Mouse (Mus musculus): Measurements from ENCODE around the gene Lyg2. TPM values are rescaled to one million over a fixed set of nuclear protein-coding genes. Genes with fewer than 3 reads are reported as not detected.
A peak's percentile ranks its signal among the peaks of the same experiment; 100 is the strongest.

Gene Lyg2
- polyA plus RNA-seq, 1 experiment from 2014 or later = not detected

GRCm38 (mm10) chr1:37955251-37955650, 39.0 kb upstream of the Lyg2 start:
- 98% methylated on average over 2 of the region's 2 CpGs for WGBS
- no peak overlapping the region for H3K4me2 ChIP-seq (ENCODE audit: low read length)
- H3K9ac ChIP-seq (ENCODE audit: low read depth, low read length) = no peak overlapping the region
- no peaks in the 10 kb centered on the region for H3K27me3 ChIP-seq (ENCODE audit: insufficient read depth, low read length)
- no peaks in the 10 kb centered on the region for H3K36me3 ChIP-seq (ENCODE audit: insufficient read depth, low read length)
- H3K4me3 ChIP-seq (replicated peaks; ENCODE audit: low read depth, low read length) = no peak overlapping the region
- H3K27ac ChIP-seq = no peak overlapping the region
- no peak for ATAC-seq (replicated peaks; ENCODE audit: low FRiP score, low read depth)
- no peaks in the 10 kb centered on the region for H3K9me3 ChIP-seq (replicated peaks; ENCODE audit: low read length)
- H3K4me1 ChIP-seq (replicated peaks; ENCODE audit: insufficient read depth, low read length) = no peaks in the 10 kb centered on the region
- no peak for DNase-seq (ENCODE audit: low spot score)
- no peak for TF ChIP-seq CTCF (IDR thresholded peaks at IDR 0.05; ENCODE audit: low read depth)

DNA sequence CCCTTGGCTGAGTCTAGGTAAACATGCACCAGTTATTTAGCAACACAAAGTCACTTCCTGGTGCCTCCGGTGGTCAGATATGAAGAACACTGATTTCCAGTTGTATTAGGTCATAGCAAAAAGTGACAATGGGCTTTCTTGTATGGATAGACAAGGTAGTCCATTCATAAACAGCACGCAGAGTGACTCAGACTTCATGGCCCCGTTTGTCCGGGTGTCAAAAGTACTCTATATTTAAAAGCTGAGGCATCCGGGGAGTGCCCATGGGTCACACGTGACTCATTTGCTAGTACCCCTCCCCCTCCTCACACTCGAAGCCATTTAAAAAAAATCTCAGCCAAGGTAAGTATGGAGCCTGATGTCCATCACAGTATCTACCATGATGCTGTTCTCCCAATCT, 38.5 kb upstream of the Lyg2 start:
- ATAC-seq (replicated peaks; ENCODE audit: low FRiP score, low read depth) (no peak), DNase-seq (ENCODE audit: low spot score) (no peak)
- TF ChIP-seq CTCF (IDR thresholded peaks at IDR 0.05; ENCODE audit: low read depth) = no peak
- WGBS = 76% methylated on average over 7 of the region's 7 CpGs
- Histone ChIP-seq H3K27ac (no peak overlapping the region), H3K27me3 (ENCODE audit: insufficient read depth, low read length) (no peaks in the 10 kb centered on the region), H3K36me3 (ENCODE audit: insufficient read depth, low read length) (no peaks in the 10 kb centered on the region), H3K9ac (ENCODE audit: low read depth, low read length) (no peak overlapping the region), H3K4me2 (ENCODE audit: low read length) (no peak overlapping the region), H3K9me3 (replicated peaks; ENCODE audit: low read length) (no peaks in the 10 kb centered on the region), H3K4me3 (replicated peaks; ENCODE audit: low read depth, low read length) (no peak overlapping the region), H3K4me1 (replicated peaks; ENCODE audit: insufficient read depth, low read length) (no peaks in the 10 kb centered on the region)

GRCm38 (mm10) chr1:37948906-37949305, 32.6 kb upstream of the Lyg2 start:
- no peak overlapping the region for H3K27ac ChIP-seq
- DNase-seq (ENCODE audit: low spot score) (no peak), ATAC-seq (replicated peaks; ENCODE audit: low FRiP score, low read depth) (no peak)
- no peaks in the 10 kb centered on the region for H3K27me3 ChIP-seq (ENCODE audit: insufficient read depth, low read length)
- WGBS = 81% methylated on average over 2 of the region's 2 CpGs
- H3K4me1 ChIP-seq (replicated peaks; ENCODE audit: insufficient read depth, low read length) = no peaks in the 10 kb centered on the region
- no peaks in the 10 kb centered on the region for H3K9me3 ChIP-seq (replicated peaks; ENCODE audit: low read length)
- H3K9ac ChIP-seq (ENCODE audit: low read depth, low read length) = no peak overlapping the region
- TF ChIP-seq CTCF (IDR thresholded peaks at IDR 0.05; ENCODE audit: low read depth) = no peak
- H3K4me3 ChIP-seq (replicated peaks; ENCODE audit: low read depth, low read length) = no peak overlapping the region
- H3K4me2 ChIP-seq (ENCODE audit: low read length) = no peak overlapping the region
- no peaks in the 10 kb centered on the region for H3K36me3 ChIP-seq (ENCODE audit: insufficient read depth, low read length)

GRCm38 (mm10) chr1:37931806-37932205, 15.5 kb upstream of the Lyg2 start:
- H3K9ac ChIP-seq (ENCODE audit: low read depth, low read length) = no peak overlapping the region
- no peak overlapping the region for H3K4me3 ChIP-seq (replicated peaks; ENCODE audit: low read depth, low read length)
- H3K9me3 ChIP-seq (replicated peaks; ENCODE audit: low read length) = no peaks in the 10 kb centered on the region
- no peaks in the 10 kb centered on the region for H3K27me3 ChIP-seq (ENCODE audit: insufficient read depth, low read length)
- 15% methylated on average over 3 of the region's 3 CpGs for WGBS
- ATAC-seq (replicated peaks; ENCODE audit: low FRiP score, low read depth) = peak; percentile 74; the same call in 1 of the 2 replicates
- H3K4me1 ChIP-seq (replicated peaks; ENCODE audit: insufficient read depth, low read length) = no peaks in the 10 kb centered on the region
- H3K27ac ChIP-seq = no peak overlapping the region
- DNase-seq (ENCODE audit: low spot score) = peak; percentile 40
- no peaks in the 10 kb centered on the region for H3K36me3 ChIP-seq (ENCODE audit: insufficient read depth, low read length)
- TF ChIP-seq CTCF (IDR thresholded peaks at IDR 0.05; ENCODE audit: low read depth) = peak; percentile 57
- H3K4me2 ChIP-seq (ENCODE audit: low read length) = no peak overlapping the region

DNA sequence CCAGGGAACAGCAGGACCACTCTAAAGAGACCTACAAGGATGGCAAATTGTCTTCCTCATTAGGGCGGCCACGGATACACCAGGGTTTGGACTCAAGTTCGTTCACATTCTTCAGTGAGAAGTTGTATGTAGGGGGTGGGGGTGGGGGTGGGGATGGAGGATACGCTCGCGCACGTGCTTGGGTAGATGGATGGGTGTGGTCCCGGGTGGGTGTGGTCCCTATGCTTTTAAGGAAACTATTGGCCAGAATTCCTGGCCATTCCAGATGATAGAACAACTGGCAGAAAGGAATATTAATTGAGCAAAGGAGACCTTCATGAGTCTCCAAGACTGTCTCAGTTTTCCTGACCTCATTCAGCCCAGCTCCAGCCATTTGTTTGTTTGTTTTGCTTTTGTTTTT, 9.7 kb upstream of the Lyg2 start:
- no peaks in the 10 kb centered on the region for H3K36me3 ChIP-seq (ENCODE audit: insufficient read depth, low read length)
- no peak for DNase-seq (ENCODE audit: low spot score)
- no peaks in the 10 kb centered on the region for H3K27me3 ChIP-seq (ENCODE audit: insufficient read depth, low read length)
- no peaks in the 10 kb centered on the region for H3K4me1 ChIP-seq (replicated peaks; ENCODE audit: insufficient read depth, low read length)
- no peak for TF ChIP-seq CTCF (IDR thresholded peaks at IDR 0.05; ENCODE audit: low read depth)
- H3K4me3 ChIP-seq (replicated peaks; ENCODE audit: low read depth, low read length) = no peak overlapping the region
- no peak overlapping the region for H3K27ac ChIP-seq
- H3K9ac ChIP-seq (ENCODE audit: low read depth, low read length) = no peak overlapping the region
- 73% methylated on average over 8 of the region's 8 CpGs for WGBS
- ATAC-seq (replicated peaks; ENCODE audit: low FRiP score, low read depth) = no peak
- no peak overlapping the region for H3K4me2 ChIP-seq (ENCODE audit: low read length)
- H3K9me3 ChIP-seq (replicated peaks; ENCODE audit: low read length) = no peaks in the 10 kb centered on the region

DNA sequence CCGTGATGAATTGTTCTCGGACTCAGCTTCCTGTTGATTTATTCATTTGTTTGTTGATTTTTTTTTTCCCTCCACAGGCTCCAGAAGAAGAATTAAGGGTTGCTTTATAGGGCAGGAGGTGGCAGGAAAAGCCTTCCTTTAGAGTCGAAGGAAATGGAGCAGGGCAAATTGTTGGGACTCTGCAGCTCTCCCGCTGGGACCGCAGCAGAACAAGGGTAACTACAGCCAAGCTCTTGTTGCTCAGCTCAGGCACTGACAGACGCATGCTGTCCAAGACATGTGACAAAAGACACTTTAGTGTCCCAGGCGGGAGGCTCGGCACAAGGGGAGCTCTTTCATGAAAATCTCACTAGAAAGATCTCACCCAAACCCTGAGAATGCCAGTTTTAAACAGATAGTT, 6.2 kb upstream of the Lyg2 start:
- Histone ChIP-seq H3K4me2 (ENCODE audit: low read length) (no peak overlapping the region), H3K4me3 (replicated peaks; ENCODE audit: low read depth, low read length) (no peak overlapping the region), H3K4me1 (replicated peaks; ENCODE audit: insufficient read depth, low read length) (no peaks in the 10 kb centered on the region), H3K9ac (ENCODE audit: low read depth, low read length) (no peak overlapping the region), H3K27me3 (ENCODE audit: insufficient read depth, low read length) (no peaks in the 10 kb centered on the region), H3K27ac (no peak overlapping the region), H3K9me3 (replicated peaks; ENCODE audit: low read length) (no peaks in the 10 kb centered on the region), H3K36me3 (ENCODE audit: insufficient read depth, low read length) (no peaks in the 10 kb centered on the region)
- DNase-seq (ENCODE audit: low spot score) (no peak), ATAC-seq (replicated peaks; ENCODE audit: low FRiP score, low read depth) (no peak)
- 32% methylated on average over 8 of the region's 8 CpGs for WGBS
- no peak for TF ChIP-seq CTCF (IDR thresholded peaks at IDR 0.05; ENCODE audit: low read depth)

DNA sequence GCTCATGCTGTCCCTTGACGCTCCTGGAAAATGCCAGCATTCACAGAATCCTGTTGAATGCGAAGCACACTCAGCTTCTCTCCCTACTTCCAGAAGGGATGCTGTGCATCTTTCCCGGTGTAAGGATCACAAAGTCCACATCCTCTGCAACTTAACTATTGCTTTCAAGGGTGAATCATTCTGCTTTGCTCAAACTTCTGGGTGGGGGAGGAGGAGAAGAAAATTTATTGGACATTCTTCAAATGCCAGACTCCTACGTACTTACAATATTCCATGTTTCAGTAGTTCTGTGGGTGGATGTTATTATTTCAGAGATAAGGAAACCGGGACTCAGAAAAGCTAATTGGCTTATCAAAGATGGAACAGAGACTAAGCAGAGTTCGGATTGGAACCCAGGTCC, 1.8 kb upstream of the Lyg2 start:
- 51% methylated on average over 6 of the region's 6 CpGs for WGBS
- Histone ChIP-seq H3K4me2 (ENCODE audit: low read length) (no peak overlapping the region), H3K4me1 (replicated peaks; ENCODE audit: insufficient read depth, low read length) (no peaks in the 10 kb centered on the region), H3K9ac (ENCODE audit: low read depth, low read length) (no peak overlapping the region), H3K27ac (no peak overlapping the region), H3K27me3 (ENCODE audit: insufficient read depth, low read length) (no peaks in the 10 kb centered on the region), H3K9me3 (replicated peaks; ENCODE audit: low read length) (no peaks in the 10 kb centered on the region), H3K36me3 (ENCODE audit: insufficient read depth, low read length) (no peaks in the 10 kb centered on the region), H3K4me3 (replicated peaks; ENCODE audit: low read depth, low read length) (no peak overlapping the region)
- DNase-seq (ENCODE audit: low spot score) = no peak
- no peak for TF ChIP-seq CTCF (IDR thresholded peaks at IDR 0.05; ENCODE audit: low read depth)
- ATAC-seq (replicated peaks; ENCODE audit: low FRiP score, low read depth) = no peak
